Mouse (Mus musculus) kidney, postnatal 25 days (tissue): ENCODE measurements at regions not wholly inside any gene's neighbourhood (a gene's known extent, or its start where the extent isn't known, plus 50 kb on each side); places are given as distances from the start of the nearest gene placed in this dataset.

Experiments used
- DNase-seq, 2 experiments: peaks; one replicate each; pipeline ENCODE4 v3.0.0; 2021; ENCODE audit warnings: mixed read lengths in 2 of 2

- no peak for DNase-seq
Observed at GRCm38 (mm10) chr8:78877423-78877822, 56.5 kb upstream of the Lsm6 start.

- DNase-seq: no peak
Observed at GRCm38 (mm10) chr8:78889708-78890107, 68.8 kb upstream of the Lsm6 start.

DNA sequence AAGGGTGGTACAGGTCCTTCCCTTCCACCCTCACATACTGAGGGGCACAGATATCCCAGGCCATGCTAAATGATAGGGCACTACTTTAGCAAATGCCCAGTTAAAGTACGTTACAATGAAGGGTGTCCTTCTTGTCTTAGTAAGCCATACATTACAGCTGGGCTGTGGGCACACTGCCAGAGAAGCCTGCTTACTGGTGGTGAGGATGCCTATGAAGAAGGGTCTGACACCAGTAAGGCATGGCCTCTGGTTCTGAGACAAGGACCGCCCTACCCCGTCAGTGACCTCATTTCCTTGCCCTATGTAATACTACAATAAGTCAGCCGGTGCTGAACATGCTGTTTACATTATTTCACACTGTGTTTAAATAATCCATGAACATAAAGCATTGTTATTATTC lies 69.6 kb upstream of the Lsm6 start:
- peak in 1 of 2 experiments; percentile 37 for DNase-seq

- peak; percentile 62 to 87 for DNase-seq
Observed at GRCm38 (mm10) chr8:78899887-78900286, 78.9 kb upstream of the Lsm6 start.

DNA sequence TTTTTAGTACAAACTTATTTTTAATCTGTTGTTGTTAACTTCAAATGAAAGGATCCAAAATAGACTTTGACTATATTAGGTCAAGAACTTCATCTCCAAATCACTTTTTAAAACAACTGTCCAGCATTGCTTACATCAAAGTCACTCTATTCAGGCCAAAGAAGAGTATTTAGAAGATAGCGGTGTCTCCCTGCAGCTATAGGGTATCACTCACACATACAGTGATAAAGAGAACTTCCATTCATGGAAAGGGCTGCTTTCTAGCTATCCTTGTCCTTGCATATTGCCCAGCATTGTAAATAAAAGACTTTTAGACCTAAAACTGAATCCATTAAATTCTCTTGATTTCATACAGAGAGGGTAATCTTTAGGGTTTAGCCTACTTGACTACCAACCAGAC lies 82.1 kb upstream of the Lsm6 start:
- no peak for DNase-seq

GRCm38 (mm10) chr8:78907918-78908317 lies 87.0 kb upstream of the Lsm6 start:
- no peak for DNase-seq

DNA sequence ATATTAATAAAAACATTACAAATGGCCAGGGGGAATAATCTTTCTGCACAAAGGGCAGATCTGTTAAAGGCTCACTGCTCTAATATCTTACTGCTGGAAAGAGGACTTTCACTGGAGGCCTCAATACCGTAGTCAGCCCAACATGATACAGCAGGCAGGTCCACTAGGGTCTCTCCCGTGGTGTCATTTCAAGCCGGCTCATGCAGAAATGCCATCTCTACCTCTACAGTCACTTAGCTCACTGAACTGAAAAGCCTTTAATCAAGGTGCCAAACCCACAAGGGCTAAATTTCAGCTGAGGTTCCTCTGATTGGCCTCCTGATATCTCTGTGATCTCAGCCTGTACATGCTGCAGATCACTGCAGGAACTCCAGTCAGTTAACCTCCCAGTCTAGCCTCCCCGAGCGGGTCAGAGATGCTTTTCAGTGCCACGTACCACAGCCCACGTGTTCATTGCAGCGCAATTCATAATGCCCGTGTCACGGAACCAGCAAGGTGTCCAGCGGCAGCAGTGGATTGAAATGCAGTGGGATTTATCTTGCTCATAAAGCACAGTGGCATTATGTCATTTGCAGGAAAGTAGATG lies 90.4 kb upstream of the Lsm6 start:
- DNase-seq: no peak

- no peak for DNase-seq
Observed at GRCm38 (mm10) chr8:78912470-78912869, 91.5 kb upstream of the Lsm6 start.

- DNase-seq: no peak
Observed at GRCm38 (mm10) chr8:78913823-78914222, 92.9 kb upstream of the Lsm6 start.

- no peak for DNase-seq
Observed at GRCm38 (mm10) chr8:78930610-78931397, 97.4 kb upstream of the Zfp827 start.

DNA sequence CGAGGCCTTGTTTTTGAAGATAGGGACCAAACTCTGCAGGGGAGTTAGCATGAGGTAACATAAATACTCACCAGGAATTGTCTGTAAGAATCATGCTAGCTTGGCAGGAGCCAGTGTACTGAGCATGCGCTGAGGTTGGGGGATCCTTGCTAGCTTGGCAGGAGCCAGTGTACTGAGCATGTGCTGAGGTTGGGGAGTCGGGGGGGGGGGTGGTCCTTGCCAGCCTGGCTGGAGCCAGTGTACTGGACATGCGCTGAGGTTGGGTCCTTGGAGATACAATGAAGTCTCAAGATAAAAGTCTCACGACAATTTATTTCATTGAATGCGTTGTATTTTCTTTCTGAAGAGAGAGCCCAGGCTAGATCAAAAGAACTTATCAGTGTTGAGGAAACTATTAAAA lies 96.2 kb upstream of the Zfp827 start:
- DNase-seq: no peak

GRCm38 (mm10) chr8:78940049-78940448 lies 88.2 kb upstream of the Zfp827 start:
- no peak for DNase-seq

- no peak for DNase-seq
Observed at GRCm38 (mm10) chr8:78941558-78941957, 86.7 kb upstream of the Zfp827 start.

DNA sequence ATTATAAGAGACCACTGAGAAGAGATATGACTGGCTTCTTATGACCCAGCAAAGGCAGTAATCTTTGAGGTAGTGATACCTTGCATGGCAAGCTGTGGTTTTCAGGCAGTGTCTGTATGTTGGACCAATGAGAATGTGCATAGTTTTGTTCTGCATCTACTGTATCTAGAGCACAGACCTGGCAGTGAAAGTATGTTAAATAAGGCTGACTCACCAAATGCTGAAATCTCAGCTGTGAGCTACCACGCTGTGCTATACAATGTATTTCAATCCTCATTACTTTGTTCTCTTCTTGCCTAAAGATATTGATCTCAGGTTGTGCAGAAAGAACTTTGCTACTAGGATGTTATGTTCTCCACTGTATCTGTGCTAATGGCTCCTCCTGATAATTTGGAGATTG lies 83.9 kb upstream of the Zfp827 start:
- no peak for DNase-seq

- no peak for DNase-seq
Observed at GRCm38 (mm10) chr8:78945607-78946006, 82.6 kb upstream of the Zfp827 start.

- no peak for DNase-seq
Observed at GRCm38 (mm10) chr8:78946085-78946484, 82.2 kb upstream of the Zfp827 start.

GRCm38 (mm10) chr8:78975034-78975433 lies 53.2 kb upstream of the Zfp827 start:
- no peak for DNase-seq
